Mouse (Mus musculus): ENCODE results near the gene Slc35b2. TPM values are rescaled to one million over a fixed set of nuclear protein-coding genes. Genes with fewer than 3 reads are reported as not detected.

Slc35b2 gene
- polyA plus RNA-seq, 1 experiment from 2014 or later: 72.2 TPM

DNA sequence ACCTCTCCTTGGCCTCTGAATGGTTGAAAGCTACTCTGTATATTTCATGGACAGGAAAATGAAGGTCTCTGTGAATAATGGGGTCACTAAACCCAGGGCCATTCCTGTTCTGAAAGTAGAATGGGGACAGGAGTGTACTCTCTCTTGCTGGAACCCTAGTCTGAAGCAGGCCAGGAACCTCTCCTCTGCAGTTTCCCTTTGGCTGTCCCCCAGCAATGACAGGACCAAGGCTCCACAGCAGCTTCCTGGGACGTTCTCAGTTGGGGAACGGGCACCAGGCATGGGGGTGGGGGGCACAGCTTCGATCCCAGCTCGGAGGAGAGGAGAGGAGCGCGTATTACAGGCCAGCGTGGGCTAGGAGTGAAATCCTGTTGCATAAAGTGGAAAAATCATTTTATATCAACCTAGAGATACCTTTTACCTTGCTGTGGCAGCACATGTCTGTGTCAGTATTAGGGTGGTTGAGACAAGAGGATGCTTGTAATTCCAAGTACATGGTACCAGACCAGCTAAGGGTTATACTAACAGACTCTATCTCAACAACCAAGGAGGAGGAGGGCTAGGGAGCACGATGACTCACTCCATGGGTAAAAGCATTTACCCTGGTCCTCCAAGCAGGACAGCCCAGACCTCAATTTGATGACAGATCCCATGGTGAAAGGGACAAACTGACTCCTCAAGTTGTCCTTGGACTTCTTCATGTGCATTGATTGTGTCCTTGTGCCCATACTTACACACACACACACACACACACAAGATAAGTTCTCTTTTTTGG is 11.6 kb downstream of the Slc35b2 start:
- H3K4me2 ChIP-seq (ENCODE audit: low read depth, low read length): peak overlapping the region; percentile 92
- H3K9ac ChIP-seq (replicated peaks; ENCODE audit: low read depth, low read length): peak overlapping the region; percentile 98
- H3K27me3 ChIP-seq (ENCODE audit: control insufficient read depth, insufficient read depth, low read length): no peaks in the 10 kb centered on the region
- no peak overlapping the region for H3K4me3 ChIP-seq (ENCODE audit: low read depth, low read length)
- peaks cover 20% of the 10 kb centered on the region for H3K4me1 ChIP-seq (ENCODE audit: control insufficient read depth, insufficient read depth, low read length)
- 87% methylated on average over 8 of the region's 8 CpGs for WGBS
- H3K36me3 ChIP-seq (ENCODE audit: control insufficient read depth, insufficient read depth, low read length): peaks cover 14% of the 10 kb centered on the region
- ATAC-seq (ENCODE audit: low read depth): no peak
- peak overlapping the region; percentile 99 for H3K27ac ChIP-seq (ENCODE audit: low read depth, low read length)
- no peaks in the 10 kb centered on the region for H3K9me3 ChIP-seq (ENCODE audit: control insufficient read depth, low read length)

DNA sequence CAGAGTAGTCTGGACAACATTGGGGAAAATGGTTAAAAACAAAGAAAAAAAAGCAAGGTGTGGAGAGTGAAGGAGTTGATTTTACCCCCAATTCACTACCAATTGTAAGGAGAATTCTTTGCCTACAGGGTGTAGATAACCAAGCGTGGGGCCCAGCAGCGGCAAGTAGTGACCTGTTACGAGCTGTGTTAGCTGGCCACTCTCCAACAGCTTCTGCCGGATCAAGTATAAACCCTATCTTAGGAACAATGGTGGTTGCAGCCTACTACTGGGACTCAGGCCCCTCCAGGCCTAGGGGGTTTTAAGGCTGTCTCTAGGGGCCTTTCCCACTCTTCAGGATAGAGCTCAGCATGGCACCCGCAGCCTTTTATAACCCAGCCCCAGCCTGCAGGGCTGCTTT is 14.6 kb downstream of the Slc35b2 start:
- Histone ChIP-seq H3K9me3 (ENCODE audit: control insufficient read depth, low read length) (no peaks in the 10 kb centered on the region), H3K9ac (replicated peaks; ENCODE audit: low read depth, low read length) (no peak overlapping the region), H3K4me1 (ENCODE audit: control insufficient read depth, insufficient read depth, low read length) (peaks cover 10% of the 10 kb centered on the region; the same call in 1 of the 2 replicates), H3K27me3 (ENCODE audit: control insufficient read depth, insufficient read depth, low read length) (no peaks in the 10 kb centered on the region), H3K36me3 (ENCODE audit: control insufficient read depth, insufficient read depth, low read length) (no peaks in the 10 kb centered on the region), H3K4me3 (ENCODE audit: low read depth, low read length) (no peak overlapping the region), H3K4me2 (ENCODE audit: low read depth, low read length) (no peak overlapping the region), H3K27ac (ENCODE audit: low read depth, low read length) (no peak overlapping the region)
- ATAC-seq (ENCODE audit: low read depth): no peak
- 63% methylated on average over 5 of the region's 5 CpGs for WGBS

DNA sequence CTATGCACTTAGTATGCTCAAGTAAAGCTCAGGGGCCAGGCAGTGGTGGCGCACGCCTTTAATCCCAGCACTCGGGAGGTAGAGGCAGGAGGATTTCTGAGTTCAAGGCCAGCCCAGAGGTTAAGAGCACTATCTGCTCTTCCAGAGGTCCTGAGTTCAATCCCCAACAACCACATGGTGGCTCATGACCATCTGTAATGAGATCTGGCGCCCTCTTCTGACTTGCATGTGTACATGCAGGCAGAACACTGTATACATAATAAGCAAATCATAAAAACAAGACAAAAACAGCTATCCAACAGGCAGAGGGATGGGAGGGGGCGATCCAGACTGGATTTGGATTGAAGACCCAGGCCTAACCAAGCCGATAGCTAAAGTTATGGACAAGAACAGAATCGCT is 15.2 kb downstream of the Slc35b2 start:
- no peaks in the 10 kb centered on the region for H3K27me3 ChIP-seq (ENCODE audit: control insufficient read depth, insufficient read depth, low read length)
- no peak overlapping the region for H3K27ac ChIP-seq (ENCODE audit: low read depth, low read length)
- ATAC-seq (ENCODE audit: low read depth): no peak
- no peak overlapping the region for H3K9ac ChIP-seq (replicated peaks; ENCODE audit: low read depth, low read length)
- no peaks in the 10 kb centered on the region for H3K9me3 ChIP-seq (ENCODE audit: control insufficient read depth, low read length)
- WGBS: 81% methylated on average over 7 of the region's 7 CpGs
- no peak overlapping the region for H3K4me2 ChIP-seq (ENCODE audit: low read depth, low read length)
- H3K4me3 ChIP-seq (ENCODE audit: low read depth, low read length): no peak overlapping the region
- no peaks in the 10 kb centered on the region for H3K36me3 ChIP-seq (ENCODE audit: control insufficient read depth, insufficient read depth, low read length)
- peaks cover 10% of the 10 kb centered on the region; the same call in 1 of the 2 replicates for H3K4me1 ChIP-seq (ENCODE audit: control insufficient read depth, insufficient read depth, low read length)

DNA sequence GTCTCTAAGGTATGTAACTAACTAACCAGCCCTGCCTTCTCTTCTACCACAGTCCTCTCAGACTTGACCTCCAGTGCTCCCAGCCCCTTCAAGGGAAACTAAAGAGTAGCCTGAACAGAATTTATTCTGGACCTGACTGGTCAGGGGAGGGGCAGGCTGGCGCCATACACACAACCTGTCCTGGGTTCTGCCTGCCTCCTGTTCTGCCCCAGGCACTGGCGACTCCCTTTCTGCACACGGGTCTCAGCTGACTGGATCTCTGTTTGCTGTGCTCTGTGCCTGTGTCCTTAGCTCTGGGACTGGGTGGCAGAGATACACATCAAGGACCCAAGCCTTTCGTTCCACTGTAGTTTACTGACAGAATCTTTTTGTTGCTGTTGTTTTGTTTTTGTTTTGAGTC is 15.9 kb downstream of the Slc35b2 start:
- Histone ChIP-seq H3K27ac (ENCODE audit: low read depth, low read length) (no peak overlapping the region), H3K9ac (replicated peaks; ENCODE audit: low read depth, low read length) (no peak overlapping the region), H3K4me3 (ENCODE audit: low read depth, low read length) (no peak overlapping the region), H3K27me3 (ENCODE audit: control insufficient read depth, insufficient read depth, low read length) (no peaks in the 10 kb centered on the region), H3K4me2 (ENCODE audit: low read depth, low read length) (no peak overlapping the region), H3K9me3 (ENCODE audit: control insufficient read depth, low read length) (no peaks in the 10 kb centered on the region), H3K4me1 (ENCODE audit: control insufficient read depth, insufficient read depth, low read length) (peaks cover 10% of the 10 kb centered on the region; the same call in 1 of the 2 replicates), H3K36me3 (ENCODE audit: control insufficient read depth, insufficient read depth, low read length) (no peaks in the 10 kb centered on the region)
- WGBS: 80% methylated on average over 4 of the region's 4 CpGs
- no peak for ATAC-seq (ENCODE audit: low read depth)

DNA sequence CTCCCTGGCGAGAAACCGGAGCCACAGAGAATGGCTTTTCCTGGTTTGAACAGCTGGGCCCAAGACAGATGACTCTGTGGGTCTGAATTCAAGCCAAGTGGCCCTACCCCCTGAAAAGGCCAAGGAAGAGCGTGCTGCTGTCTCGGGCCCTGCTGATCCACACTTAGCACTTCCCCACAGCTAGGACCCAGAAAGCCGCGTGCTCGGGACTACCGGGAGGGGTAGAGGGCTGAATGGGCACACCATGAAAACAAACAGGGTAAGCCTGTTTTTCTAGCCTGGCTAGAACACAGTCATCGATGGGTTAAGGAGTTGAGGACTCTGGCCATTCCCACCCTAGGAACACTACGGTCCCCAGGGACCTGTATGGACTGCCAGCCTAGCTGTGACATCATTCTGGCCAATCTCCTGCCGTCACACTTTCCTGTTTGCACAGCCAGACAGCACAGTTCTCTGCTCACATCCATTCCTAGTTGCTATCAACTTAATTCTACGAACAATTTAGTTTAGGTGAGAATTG is 17.3 kb downstream of the Slc35b2 start:
- Histone ChIP-seq H3K27ac (ENCODE audit: low read depth, low read length) (no peak overlapping the region; the same call in 1 of the 2 replicates), H3K4me2 (ENCODE audit: low read depth, low read length) (no peak overlapping the region), H3K9me3 (ENCODE audit: control insufficient read depth, low read length) (no peaks in the 10 kb centered on the region), H3K4me3 (ENCODE audit: low read depth, low read length) (no peak overlapping the region), H3K9ac (replicated peaks; ENCODE audit: low read depth, low read length) (no peak overlapping the region), H3K36me3 (ENCODE audit: control insufficient read depth, insufficient read depth, low read length) (no peaks in the 10 kb centered on the region), H3K27me3 (ENCODE audit: control insufficient read depth, insufficient read depth, low read length) (no peaks in the 10 kb centered on the region), H3K4me1 (ENCODE audit: control insufficient read depth, insufficient read depth, low read length) (0 out of 2 replicates have a peak, but pooled peaks cover 3% of the 10 kb centered on the region)
- WGBS: 46% methylated on average over 12 of the region's 12 CpGs
- no peak for ATAC-seq (ENCODE audit: low read depth)

DNA sequence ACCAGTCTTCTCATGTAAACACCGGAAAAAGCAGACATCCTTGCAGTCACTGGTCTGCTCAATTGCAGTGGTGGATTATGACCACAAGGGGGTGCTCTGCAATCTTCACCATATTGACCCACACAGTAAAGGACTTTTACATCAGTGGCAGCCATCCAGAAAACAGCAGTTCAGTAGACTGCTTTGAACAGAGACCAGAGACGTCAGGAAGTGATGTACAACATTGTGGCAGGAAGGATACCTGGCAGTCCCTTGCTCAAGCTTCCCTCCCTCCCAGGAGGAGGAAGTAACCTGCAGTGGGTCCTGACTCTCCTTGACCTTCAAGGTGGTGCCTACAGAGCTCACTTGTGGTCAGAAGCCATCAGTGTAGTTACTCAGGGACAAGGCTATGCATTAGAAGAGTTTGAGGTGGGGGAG is 17.9 kb downstream of the Slc35b2 start:
- no peak overlapping the region; the same call in 1 of the 2 replicates for H3K27ac ChIP-seq (ENCODE audit: low read depth, low read length)
- WGBS: 22% methylated on average over 2 of the region's 2 CpGs
- H3K36me3 ChIP-seq (ENCODE audit: control insufficient read depth, insufficient read depth, low read length): no peaks in the 10 kb centered on the region
- no peaks in the 10 kb centered on the region for H3K9me3 ChIP-seq (ENCODE audit: control insufficient read depth, low read length)
- no peak overlapping the region for H3K9ac ChIP-seq (replicated peaks; ENCODE audit: low read depth, low read length)
- no peak overlapping the region for H3K4me2 ChIP-seq (ENCODE audit: low read depth, low read length)
- H3K4me3 ChIP-seq (ENCODE audit: low read depth, low read length): no peak overlapping the region
- H3K4me1 ChIP-seq (ENCODE audit: control insufficient read depth, insufficient read depth, low read length): 0 out of 2 replicates have a peak, but pooled peaks cover 3% of the 10 kb centered on the region
- H3K27me3 ChIP-seq (ENCODE audit: control insufficient read depth, insufficient read depth, low read length): no peaks in the 10 kb centered on the region
- ATAC-seq (ENCODE audit: low read depth): peak; percentile 28

DNA sequence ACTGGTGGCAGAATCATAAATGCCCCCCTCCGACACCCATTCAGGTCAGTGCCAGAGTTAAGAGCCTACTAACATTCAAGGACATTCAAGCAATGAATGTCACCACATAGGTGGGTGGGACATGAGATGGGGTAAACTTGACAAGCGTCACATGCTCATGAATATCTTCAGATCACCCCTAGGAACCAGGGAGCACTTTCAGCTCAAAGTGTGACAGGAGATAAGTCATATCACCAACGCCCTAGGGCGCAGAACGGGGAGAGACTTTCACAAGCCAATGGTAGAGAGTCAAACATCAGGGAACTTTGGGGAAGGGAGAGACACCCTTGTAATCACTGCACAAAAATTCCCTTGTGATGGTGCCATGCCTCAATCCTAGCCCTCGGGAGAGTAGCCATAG is 18.5 kb downstream of the Slc35b2 start:
- Histone ChIP-seq H3K4me1 (ENCODE audit: control insufficient read depth, insufficient read depth, low read length) (0 out of 2 replicates have a peak, but pooled peaks cover 3% of the 10 kb centered on the region), H3K9me3 (ENCODE audit: control insufficient read depth, low read length) (no peaks in the 10 kb centered on the region), H3K36me3 (ENCODE audit: control insufficient read depth, insufficient read depth, low read length) (no peaks in the 10 kb centered on the region), H3K27me3 (ENCODE audit: control insufficient read depth, insufficient read depth, low read length) (no peaks in the 10 kb centered on the region), H3K9ac (replicated peaks; ENCODE audit: low read depth, low read length) (no peak overlapping the region), H3K4me3 (ENCODE audit: low read depth, low read length) (no peak overlapping the region), H3K4me2 (ENCODE audit: low read depth, low read length) (no peak overlapping the region), H3K27ac (ENCODE audit: low read depth, low read length) (no peak overlapping the region)
- 94% methylated on average over 6 of the region's 6 CpGs for WGBS
- ATAC-seq (ENCODE audit: low read depth): no peak

DNA sequence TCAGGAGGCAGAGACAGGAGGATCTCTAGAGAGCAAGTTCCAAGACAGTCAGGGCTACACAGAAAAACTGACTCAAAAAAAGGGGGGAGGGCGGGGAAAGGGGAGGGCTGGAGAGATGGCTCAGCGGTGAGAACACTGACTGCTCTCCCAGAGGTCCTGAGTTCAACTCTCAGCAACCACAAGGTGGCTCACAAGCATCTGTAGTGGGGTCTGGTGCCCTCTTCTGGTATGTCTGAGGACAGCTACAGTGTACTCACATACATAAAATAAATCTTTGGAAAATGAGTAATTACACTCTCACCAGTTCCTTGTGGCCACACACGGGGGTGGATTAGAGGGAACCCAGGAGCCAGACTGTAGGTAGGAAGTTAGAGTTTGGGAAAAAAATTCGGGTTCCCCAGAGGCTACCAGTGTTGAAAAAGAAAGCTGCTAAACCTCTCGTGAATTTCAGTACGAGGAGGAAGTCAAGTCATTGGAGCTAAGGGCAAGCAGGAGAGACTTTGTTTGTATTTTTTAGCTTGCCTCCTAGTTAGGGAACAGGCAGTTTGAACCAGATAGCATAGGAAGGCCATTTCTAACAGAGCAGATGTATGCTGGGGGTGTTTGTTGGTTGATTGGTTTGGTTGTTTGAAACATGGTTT is 19.2 kb downstream of the Slc35b2 start:
- Histone ChIP-seq H3K9ac (replicated peaks; ENCODE audit: low read depth, low read length) (no peak overlapping the region), H3K27me3 (ENCODE audit: control insufficient read depth, insufficient read depth, low read length) (no peaks in the 10 kb centered on the region), H3K27ac (ENCODE audit: low read depth, low read length) (no peak overlapping the region), H3K36me3 (ENCODE audit: control insufficient read depth, insufficient read depth, low read length) (no peaks in the 10 kb centered on the region), H3K4me3 (ENCODE audit: low read depth, low read length) (no peak overlapping the region), H3K9me3 (ENCODE audit: control insufficient read depth, low read length) (no peaks in the 10 kb centered on the region), H3K4me1 (ENCODE audit: control insufficient read depth, insufficient read depth, low read length) (0 out of 2 replicates have a peak, but pooled peaks cover 3% of the 10 kb centered on the region), H3K4me2 (ENCODE audit: low read depth, low read length) (no peak overlapping the region)
- WGBS: 73% methylated on average over 6 of the region's 6 CpGs
- no peak for ATAC-seq (ENCODE audit: low read depth)
